Mouse (Mus musculus): Measurements from ENCODE around the gene Fam126a.
A peak's percentile ranks its signal among the peaks of the same experiment; 100 is the strongest.

DNA sequence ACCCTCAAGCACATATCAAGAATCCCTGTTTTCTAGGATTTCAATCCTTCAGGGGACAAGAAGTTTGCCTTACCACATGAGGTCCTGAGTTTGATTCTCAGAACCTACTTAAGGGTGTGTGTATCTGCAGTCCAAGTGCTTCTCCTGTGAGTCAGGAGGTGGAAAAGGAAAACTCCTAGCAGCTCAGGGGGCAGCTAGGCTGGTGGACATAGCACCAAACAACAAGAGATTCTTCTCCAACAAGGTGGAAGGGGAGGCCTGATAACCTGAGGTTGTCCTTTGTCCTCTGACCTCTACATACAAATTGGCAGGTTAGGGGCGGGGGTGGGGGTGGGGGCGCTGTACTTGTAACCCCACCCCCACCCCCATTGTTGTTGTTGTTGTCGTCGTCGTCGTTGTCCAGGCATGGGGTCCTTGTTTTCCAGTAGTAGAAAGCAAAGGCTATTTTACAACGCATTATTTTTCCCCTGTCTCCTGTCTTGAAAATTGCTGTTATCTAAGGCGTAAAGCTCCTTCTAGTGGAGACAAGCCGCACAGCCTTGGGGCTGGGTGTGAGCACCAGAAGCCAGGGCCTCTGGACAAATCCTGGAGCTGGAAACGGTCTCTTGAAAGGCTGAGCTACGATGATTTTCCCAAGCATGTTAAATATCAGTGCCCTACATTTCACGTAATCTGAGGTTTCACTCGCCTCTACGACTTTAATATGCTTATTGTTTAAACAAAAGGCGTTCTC, 46.7 kb upstream of the Fam126a start:
- TF ChIP-seq CTCF (IDR thresholded peaks at IDR 0.05) (peak; percentile 84), EP300 (IDR thresholded peaks at IDR 0.05; ENCODE audit: insufficient read depth, low read depth, low read length) (no peak)

Data from heart, adult 2 months (tissue).